Mouse (Mus musculus) v-Abl transformed pro-B cells (cell line): ENCODE results near the gene Ptprj.

Experiments
- in situ Hi-C, 2 experiments: fragments of 400-800 bp; cut with MboI; formaldehyde crosslinking; loops; one replicate each; pipeline ENCODE4 v1.15.1; 2025; ENCODE audit not compliant: unreplicated experiment in 2 of 2

Ptprj gene

DNA sequence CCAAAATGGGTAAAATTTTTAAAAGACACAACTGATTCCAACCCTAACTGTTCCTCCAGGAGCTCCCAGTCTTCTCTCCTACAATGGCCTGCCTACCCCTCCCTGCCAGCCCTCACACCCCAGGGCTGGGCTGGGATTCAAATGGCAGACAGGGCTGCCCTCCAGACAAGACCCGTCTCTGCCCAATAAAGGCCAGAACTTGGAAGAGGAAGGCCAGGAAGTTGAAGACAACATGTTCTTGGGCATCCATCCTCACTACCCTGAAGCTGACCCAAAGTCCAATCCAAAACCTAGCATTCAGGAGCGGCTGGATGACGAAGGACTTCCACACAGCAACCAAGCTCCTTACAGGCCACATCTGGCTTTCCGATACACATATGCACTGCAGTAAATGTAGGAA lies 90.6 kb downstream of the Ptprj start:
- in situ Hi-C loops: no loop called here

DNA sequence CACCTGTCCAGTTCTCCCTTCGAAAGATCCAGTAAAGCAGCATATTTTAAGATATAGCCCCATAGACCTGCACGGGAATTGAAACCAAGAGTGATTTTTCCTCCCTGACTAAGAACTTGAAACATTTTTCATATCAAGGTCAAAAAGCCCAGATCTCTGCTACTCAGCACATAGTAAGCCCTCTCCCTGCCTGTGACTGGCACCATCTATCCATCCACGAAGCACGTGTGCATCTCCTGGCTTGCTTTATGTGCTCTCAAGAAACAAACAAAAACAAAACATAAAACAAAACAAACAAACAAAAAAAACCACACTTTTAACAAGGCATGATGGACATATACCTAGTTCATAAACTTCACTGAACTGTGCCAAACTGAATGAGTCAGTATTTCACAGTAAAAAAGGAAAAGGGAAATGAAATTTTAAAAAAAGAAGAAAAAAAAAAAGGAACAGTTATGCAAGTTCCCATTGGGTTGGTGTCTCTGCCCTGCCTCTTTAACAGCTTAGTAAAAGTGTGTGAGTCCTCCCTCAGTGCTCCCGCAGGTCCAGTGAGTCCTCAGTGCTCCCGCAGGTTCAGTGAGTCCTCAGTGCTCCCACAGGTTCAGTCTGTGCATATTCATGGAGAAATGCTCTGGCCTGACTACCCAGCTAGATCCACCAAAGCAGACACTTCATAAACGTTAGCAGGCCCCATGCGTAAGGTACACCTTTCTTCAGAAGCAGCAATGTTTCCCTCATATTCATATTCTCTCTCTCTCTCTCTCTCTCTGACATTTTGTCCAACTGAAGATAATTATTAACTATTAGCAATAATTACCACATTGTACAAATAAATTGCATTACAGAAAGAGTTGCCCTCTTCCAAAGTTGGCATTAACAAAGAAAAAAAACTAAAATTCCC lies 91.5 kb downstream of the Ptprj start:
- in situ Hi-C loops: no loop called here

GRCm38 (mm10) chr2:90487471-90488238 lies 92.8 kb downstream of the Ptprj start:
- in situ Hi-C loops: no loop called here

- in situ Hi-C loops: no loop called here
Observed at GRCm38 (mm10) chr2:90486226-90486755, 94.2 kb downstream of the Ptprj start.

GRCm38 (mm10) chr2:90481505-90481904 lies 98.9 kb downstream of the Ptprj start:
- in situ Hi-C loops: no loop called here

- in situ Hi-C loops: no loop called here
Observed at GRCm38 (mm10) chr2:90480747-90481308, 99.6 kb downstream of the Ptprj start.

DNA sequence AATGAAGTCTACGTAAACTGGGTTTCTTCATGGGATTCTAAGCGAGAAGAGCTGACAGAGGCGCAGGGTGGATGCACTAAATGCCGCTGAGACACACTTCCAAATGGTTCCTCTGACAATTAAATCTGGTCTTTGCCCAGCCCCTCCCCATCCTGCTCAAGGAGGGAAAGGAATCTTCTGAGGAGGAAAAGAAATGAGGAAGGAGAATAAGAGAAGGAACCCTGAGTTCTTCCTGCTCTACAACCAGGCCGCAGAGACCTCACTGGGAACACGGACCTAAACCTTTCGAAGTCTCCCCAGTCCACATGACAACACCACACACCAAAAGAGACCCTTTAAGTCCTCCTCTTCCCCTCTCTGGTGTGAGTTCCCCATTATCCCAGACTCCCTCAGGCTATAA lies 101.9 kb downstream of the Ptprj start:
- in situ Hi-C loops: loop anchor here (5.0 to 10.0 kb wide), 6 partner anchors 104 to 576 kb away; partner anchors contain the start of genes Psmc3 (in 2 of the 2), Nup160 (in 1 of the 2) and Ptprj (in 1 of the 2)

DNA sequence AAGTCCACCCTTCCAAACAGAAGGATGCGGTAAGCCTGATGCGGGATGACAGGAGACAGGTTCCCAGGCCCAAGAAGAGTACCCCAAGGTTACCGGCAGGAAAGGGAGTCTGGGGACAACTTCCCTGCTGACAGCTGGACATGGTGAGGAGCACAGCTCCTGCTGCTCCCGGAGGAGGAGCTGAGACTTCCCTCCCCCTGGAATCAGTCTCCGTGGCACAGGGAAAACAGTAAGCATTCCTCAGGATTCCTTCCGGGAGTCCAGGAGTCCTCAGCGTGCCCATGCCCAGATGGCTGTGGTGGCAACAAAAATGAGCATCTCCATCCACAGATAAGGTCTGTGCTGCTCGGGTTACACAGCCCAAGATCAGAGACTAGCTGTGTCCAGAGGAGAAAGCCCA lies 102.8 kb downstream of the Ptprj start:
- in situ Hi-C loops: loop anchor here (5.0 to 10.0 kb wide), 6 partner anchors 105 to 577 kb away; partner anchors contain the start of genes Psmc3 (in 2 of the 2), Nup160 (in 1 of the 2) and Ptprj (in 1 of the 2)

DNA sequence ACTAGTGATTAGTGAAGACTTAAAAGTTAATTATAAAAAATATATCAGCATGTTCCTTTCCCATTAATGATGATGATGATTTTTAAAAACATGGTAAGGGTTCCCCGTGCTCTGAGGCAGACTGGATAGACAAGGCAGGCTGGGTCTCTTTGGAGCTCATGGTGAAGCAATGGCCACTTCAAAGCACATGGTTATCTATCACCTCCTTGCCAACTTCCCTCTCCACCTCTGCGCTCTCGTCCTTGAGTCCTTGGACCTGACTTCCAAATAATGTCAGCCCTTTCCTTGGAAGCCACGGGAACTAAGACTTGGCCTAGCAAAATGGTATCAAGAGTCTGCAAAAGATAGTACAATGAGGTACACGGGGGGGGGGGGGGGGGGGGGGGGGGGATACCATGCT lies 103.7 kb downstream of the Ptprj start:
- in situ Hi-C loops: loop anchor here (5.0 to 10.0 kb wide), 6 partner anchors 106 to 578 kb away; partner anchors contain the start of genes Psmc3 (in 2 of the 2), Nup160 (in 1 of the 2) and Ptprj (in 1 of the 2)

DNA sequence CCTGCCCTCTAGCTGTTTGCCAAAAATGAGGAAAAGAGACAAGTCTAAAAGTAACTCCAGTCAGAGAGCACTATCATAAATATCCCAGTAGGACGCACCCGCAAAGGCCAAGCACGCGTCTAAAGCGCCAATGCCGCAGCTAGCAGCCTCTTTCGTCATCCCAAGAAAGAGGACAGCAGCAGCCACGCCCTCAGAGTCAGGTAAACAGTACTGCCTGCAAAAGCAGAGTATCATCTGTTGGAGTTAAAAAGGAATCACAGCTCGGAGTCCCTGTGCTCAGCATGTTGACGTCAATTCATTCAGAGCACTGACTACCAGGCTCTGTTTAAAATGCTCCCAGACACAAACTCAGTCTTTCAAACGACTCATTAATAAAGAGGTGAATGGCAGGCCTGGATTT lies 104.1 kb downstream of the Ptprj start:
- in situ Hi-C loops: loop anchor here (5.0 to 10.0 kb wide), 6 partner anchors 106 to 578 kb away; partner anchors contain the start of genes Psmc3 (in 2 of the 2), Nup160 (in 1 of the 2) and Ptprj (in 1 of the 2)

DNA sequence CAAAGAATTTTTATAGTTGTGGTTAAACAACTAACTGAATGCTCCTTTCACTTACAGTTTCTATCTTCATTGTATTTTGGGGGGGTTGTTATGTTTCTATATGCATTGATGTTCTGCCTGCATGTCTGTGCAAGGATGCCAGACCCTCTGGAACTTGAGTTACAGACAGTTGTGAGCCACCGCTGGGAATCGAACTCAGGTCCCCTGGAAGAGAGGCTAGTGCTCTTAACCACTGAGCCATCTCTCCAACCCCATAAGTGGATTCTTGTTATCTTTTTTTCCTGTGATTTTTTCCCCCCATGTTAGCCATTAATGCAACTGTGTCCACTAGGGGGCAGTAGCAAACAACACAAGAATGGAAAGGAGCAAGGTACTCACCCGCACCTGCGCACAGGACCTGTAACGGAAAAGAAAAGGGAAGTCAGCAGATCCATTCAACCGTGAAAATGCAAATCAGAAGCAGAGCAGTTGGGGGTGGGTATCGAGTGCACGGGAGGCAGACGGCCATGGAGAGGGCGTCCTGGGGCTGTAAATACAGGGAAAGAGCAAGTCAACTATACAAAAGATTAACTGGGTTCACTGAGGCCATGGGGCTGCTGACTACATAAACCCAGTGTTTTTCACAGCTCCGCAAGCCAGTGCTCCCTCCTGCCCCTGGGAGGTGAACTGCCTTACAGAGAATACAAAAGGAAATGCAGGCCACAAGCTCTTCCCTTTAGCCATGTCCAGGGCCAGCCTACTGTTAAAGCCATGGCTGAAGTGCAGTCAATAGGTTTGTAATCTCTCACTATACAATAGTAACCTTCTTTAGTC lies 105.6 kb downstream of the Ptprj start:
- in situ Hi-C loops: loop anchor here (5.0 to 10.0 kb wide), 6 partner anchors 108 to 580 kb away; partner anchors contain the start of genes Nup160 (in 2 of the 2), Psmc3 (in 2 of the 2) and Ptprj (in 1 of the 2)

- in situ Hi-C loops: loop anchor here (5.0 to 10.0 kb wide), 4 partner anchors 205 to 582 kb away; partner anchors contain the start of genes Psmc3 (in 2 of the 2) and Nup160 (in 1 of the 2)
Observed at GRCm38 (mm10) chr2:90472701-90473100, 107.7 kb downstream of the Ptprj start.

DNA sequence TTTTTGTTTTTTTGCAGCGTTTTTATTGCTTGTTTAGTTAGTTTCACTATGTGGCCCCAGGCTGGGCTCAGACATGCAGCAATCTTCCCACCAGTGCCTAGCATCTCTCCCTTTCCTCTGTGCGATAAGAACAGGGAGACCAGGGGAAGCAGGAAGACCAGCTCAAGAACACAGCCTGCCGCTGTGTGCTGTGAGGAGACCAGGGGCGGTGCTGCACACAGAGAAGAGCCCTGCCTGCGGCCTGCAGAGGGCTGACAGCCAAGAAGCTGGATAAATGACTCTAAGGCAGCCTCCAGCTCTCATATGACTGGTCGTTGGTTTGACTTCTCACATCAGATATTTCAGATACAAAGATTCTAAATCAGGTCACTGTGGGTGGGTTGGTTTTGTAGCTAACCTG lies 110.3 kb downstream of the Ptprj start:
- in situ Hi-C loops: loop anchor here (5.0 to 10.0 kb wide), 4 partner anchors 207 to 585 kb away; partner anchors contain the start of genes Psmc3 (in 2 of the 2) and Nup160 (in 1 of the 2)

GRCm38 (mm10) chr2:90466480-90466879 lies 114.0 kb downstream of the Ptprj start:
- in situ Hi-C loops: loop anchor here in 1 of 2 experiments (10.0 kb wide), 1 partner anchor 398 kb away; no protein-coding TSS in a partner anchor

- in situ Hi-C loops: loop anchor here in 1 of 2 experiments (10.0 kb wide), 1 partner anchor 401 kb away; no protein-coding TSS in a partner anchor
Observed at GRCm38 (mm10) chr2:90463735-90464134, 116.7 kb downstream of the Ptprj start.

DNA sequence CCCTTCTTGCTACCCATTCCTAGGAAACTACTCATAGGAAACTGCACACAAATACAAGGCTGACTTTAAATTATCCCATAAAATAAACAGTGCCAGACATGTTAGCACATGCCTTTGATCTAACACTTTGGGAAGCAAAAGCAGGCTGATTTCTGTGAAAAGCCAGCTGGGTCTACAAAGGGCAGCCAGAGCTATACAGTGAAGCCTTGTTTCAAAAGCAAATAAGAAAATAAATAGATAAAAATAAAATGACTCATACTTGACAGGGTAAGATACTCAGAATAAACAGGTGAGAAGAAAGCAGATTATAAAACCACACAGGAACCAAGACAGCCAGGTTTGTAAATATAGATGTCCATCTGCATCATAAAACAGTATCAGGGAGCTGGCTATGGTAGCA lies 118.2 kb downstream of the Ptprj start:
- in situ Hi-C loops: loop anchor here in 1 of 2 experiments (10.0 kb wide), 1 partner anchor 403 kb away; no protein-coding TSS in a partner anchor

DNA sequence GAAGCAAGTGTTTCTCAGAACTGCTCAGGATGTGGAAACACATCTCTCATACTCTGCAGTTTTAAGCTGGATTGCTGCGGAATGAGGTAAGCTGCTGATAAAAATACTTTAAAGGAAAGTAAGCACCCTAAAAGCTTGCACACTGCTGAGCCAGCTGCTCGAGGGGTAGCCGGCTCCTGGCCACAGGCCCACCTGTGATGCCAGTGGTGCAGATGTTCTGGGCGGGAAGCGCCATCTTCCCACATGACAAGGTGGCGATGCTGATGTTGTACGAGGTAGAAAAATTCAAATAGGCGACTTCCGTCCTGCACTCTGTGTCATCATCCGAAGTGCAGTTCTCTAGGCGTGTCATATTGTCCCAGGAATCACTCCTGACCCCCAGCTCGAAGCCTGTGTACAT lies 122.5 kb downstream of the Ptprj start:
- in situ Hi-C loops: no loop called here

DNA sequence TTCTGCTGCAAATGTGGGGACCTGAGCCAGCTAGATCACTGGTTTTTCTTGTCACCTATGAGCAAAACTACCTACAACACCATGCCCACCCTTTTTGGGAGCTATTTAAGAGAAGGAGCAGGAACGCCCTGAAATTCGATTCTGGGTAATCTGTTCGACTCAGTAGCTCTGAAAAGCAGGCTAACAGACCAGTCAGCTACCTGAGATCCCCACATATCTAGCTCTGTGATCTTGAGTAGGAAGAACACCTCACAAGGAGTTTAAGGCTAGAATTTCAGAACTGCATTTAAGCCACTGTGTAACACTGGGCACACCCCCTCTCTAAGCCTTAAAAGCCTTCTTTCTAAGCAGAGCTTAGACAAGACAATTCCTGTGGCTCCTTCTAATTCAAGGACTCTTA lies 128.1 kb downstream of the Ptprj start:
- in situ Hi-C loops: no loop called here
